Mouse (Mus musculus) MEL (cell line): ENCODE data around the gene Oaz2.

Experiments
- CTCF ChIP-seq, 3 experiments: IDR thresholded peaks in 2 of 3; conservative IDR thresholded peaks in 1 of 3; 2 replicates each; pipeline ENCODE4 v1.5.1; 2011 to 2012; ENCODE audit warnings: low read length in 3 of 3, low read depth in 2 of 3, mild to moderate bottlenecking in 2 of 3, improper control_type of control experiment in 1 of 3, inconsistent platforms in 1 of 3, mixed read lengths in 1 of 3, moderate library complexity in 1 of 3; ENCODE audit not compliant: control insufficient read depth in 1 of 3, insufficient read depth in 1 of 3, poor library complexity in 1 of 3, severe bottlenecking in 1 of 3
- E2F4 ChIP-seq: IDR thresholded peaks from 2 replicates; pipeline ENCODE4 v1.6.1; 2011; ENCODE audit warnings: low read depth, low read length, improper control_type of control experiment, borderline replicate concordance
- GABPA ChIP-seq: IDR thresholded peaks from 2 replicates; pipeline ENCODE4 v1.6.1; 2012; ENCODE audit warnings: low read depth, mild to moderate bottlenecking, inconsistent platforms, low read length, improper control_type of control experiment, moderate library complexity
- GATA1 ChIP-seq: IDR thresholded peaks from 2 replicates; pipeline ENCODE4 v1.6.1; 2011; ENCODE audit warnings: low read depth, low read length, improper control_type of control experiment
- JUND ChIP-seq: IDR thresholded peaks from 2 replicates; pipeline ENCODE4 v1.6.1; 2011; ENCODE audit warnings: low read depth, mild to moderate bottlenecking, improper control_type of control experiment, low read length
- KAT2A ChIP-seq: conservative IDR thresholded peaks from 2 replicates; pipeline ENCODE4 v1.6.1; 2012; ENCODE audit warnings: low read depth, low read length, improper control_type of control experiment, inconsistent platforms
- MAFK ChIP-seq: IDR thresholded peaks from 2 replicates; pipeline ENCODE4 v1.6.1; 2011; ENCODE audit warnings: low read depth, mild to moderate bottlenecking, low read length, improper control_type of control experiment, borderline replicate concordance
- MXI1 ChIP-seq: IDR thresholded peaks from 2 replicates; pipeline ENCODE4 v1.6.1; 2011; ENCODE audit warnings: mild to moderate bottlenecking, low read depth, low read length, improper control_type of control experiment
- POLR2A ChIP-seq, 2 experiments: IDR thresholded peaks; 2 replicates each; pipeline ENCODE4 v1.6.1; 2011 to 2012; ENCODE audit warnings: low read length in 2 of 2, mild to moderate bottlenecking in 2 of 2, control low read depth in 1 of 2, improper control_type of control experiment in 1 of 2, low read depth in 1 of 2, moderate library complexity in 1 of 2; ENCODE audit not compliant: control insufficient read depth in 1 of 2, insufficient read depth in 1 of 2, poor library complexity in 1 of 2
- POLR2AphosphoS5 ChIP-seq: IDR thresholded peaks from 2 replicates; pipeline ENCODE4 v1.6.1; 2012; ENCODE audit warnings: low read depth, borderline replicate concordance, mild to moderate bottlenecking, inconsistent platforms, low read length, moderate library complexity, mixed read lengths
- TAL1 ChIP-seq: IDR thresholded peaks from 2 replicates; pipeline ENCODE4 v1.6.1; 2012; ENCODE audit warnings: mild to moderate bottlenecking, inconsistent platforms, low read length, moderate library complexity, mixed read lengths
- TCF12 ChIP-seq: IDR thresholded peaks from 2 replicates; pipeline ENCODE4 v1.6.1; 2014; ENCODE audit warnings: low read depth, mild to moderate bottlenecking, inconsistent platforms, low read length, improper control_type of control experiment, moderate library complexity
- ZMIZ1 ChIP-seq: IDR thresholded peaks from 2 replicates; pipeline ENCODE4 v1.6.1; 2012; ENCODE audit warnings: low read depth, mild to moderate bottlenecking, inconsistent platforms, low read length, improper control_type of control experiment, moderate library complexity

DNA sequence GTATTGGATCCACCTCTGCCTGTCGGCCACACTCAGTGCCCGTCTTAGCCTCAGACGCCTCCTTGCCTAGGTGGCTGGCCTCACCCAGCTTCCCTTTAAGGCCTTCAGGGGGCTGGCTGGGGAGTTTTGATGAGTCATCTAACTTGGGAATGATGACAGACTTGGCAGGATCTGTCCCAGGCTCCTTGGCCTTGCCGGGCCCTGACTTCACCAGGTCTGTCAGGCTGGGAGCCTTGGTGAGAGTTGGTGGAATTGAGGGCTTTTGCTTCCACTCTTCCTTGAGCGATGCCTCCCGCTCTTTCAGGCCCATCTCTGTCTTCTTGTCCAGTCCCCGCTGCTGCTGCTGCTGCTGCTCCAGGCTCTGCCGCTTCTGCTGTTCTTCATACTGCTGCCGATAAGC, 34.5 kb downstream of the Oaz2 start:
- TF ChIP-seq E2F4 (no peak), TCF12 (no peak), POLR2A (IDR thresholded peaks at IDR 0.05; ENCODE audit: control insufficient read depth in 1 of 2, insufficient read depth in 1 of 2, low read depth in 1 of 2, low read length in 2 of 2, poor library complexity in 1 of 2) (no peak), ZMIZ1 (no peak), CTCF (IDR thresholded peaks at IDR 0.05 in 2 of 3, conservative IDR thresholded peaks at IDR 0.05 in 1 of 3; ENCODE audit: control insufficient read depth in 1 of 3, insufficient read depth in 1 of 3, low read depth in 2 of 3, low read length in 3 of 3, poor library complexity in 1 of 3, severe bottlenecking in 1 of 3) (no peak), KAT2A (no peak), MXI1 (no peak), POLR2AphosphoS5 (no peak), GABPA (no peak), JUND (no peak), TAL1 (no peak), MAFK (no peak), GATA1 (no peak)
